Mouse (Mus musculus) limb, embryonic 14.5 days (tissue): ENCODE measurements around the gene Fam163b. TPM values are rescaled to one million over a fixed set of nuclear protein-coding genes. Genes with fewer than 3 reads are reported as not detected.

Experiments
- ATAC-seq: fragments of 200-750 bp; cut with Nextera tagmentation; 2 replicates; pipeline ENCODE4 v1.8.0; 2017; ENCODE audit warnings: low read depth, moderate number of reproducible peaks, moderate TSS enrichment; ENCODE audit not compliant: low FRiP score
- DNase-seq: peaks from one replicate; pipeline ENCODE4 v3.0.0-alpha.2; 2015; ENCODE audit warnings: low spot score
- H3K27ac ChIP-seq: fragments of 300-500 bp; sonication (generic); replicated peaks from 2 replicates; pipeline ENCODE4 v1.5.1; 2014; ENCODE audit warnings: low read depth, mild to moderate bottlenecking, low read length, moderate library complexity, mixed read lengths
- H3K27me3 ChIP-seq: fragments of 300-500 bp; sonication (generic); 2 replicates; pipeline ENCODE4 v1.6.1; 2014; ENCODE audit warnings: low read length, mixed read lengths; ENCODE audit not compliant: control insufficient read depth, insufficient read depth
- H3K36me3 ChIP-seq: fragments of 300-500 bp; sonication (generic); 2 replicates; pipeline ENCODE4 v1.6.1; 2014; ENCODE audit warnings: mild to moderate bottlenecking, low read length, moderate library complexity, mixed read lengths; ENCODE audit not compliant: control insufficient read depth, insufficient read depth
- H3K4me1 ChIP-seq: fragments of 300-500 bp; sonication (generic); 2 replicates; pipeline ENCODE4 v1.6.1; 2014; ENCODE audit warnings: antibody characterized with exemption, low read length, mixed read lengths; ENCODE audit not compliant: control insufficient read depth, insufficient read depth
- H3K4me2 ChIP-seq: fragments of 300-500 bp; sonication (generic); replicated peaks from 2 replicates; pipeline ENCODE4 v1.6.1; 2014; ENCODE audit warnings: low read depth, mild to moderate bottlenecking, low read length, moderate library complexity; ENCODE audit not compliant: severe bottlenecking
- H3K4me3 ChIP-seq: fragments of 300-500 bp; sonication (generic); replicated peaks from 2 replicates; pipeline ENCODE4 v1.5.1; 2014; ENCODE audit warnings: low read length
- H3K9ac ChIP-seq: fragments of 300-500 bp; sonication (generic); 2 replicates; pipeline ENCODE4 v1.6.1; 2014; ENCODE audit warnings: mild to moderate bottlenecking, low read depth, low read length, moderate library complexity; ENCODE audit not compliant: severe bottlenecking
- H3K9me3 ChIP-seq: fragments of 300-500 bp; sonication (generic); 2 replicates; pipeline ENCODE4 v1.6.1; 2016; ENCODE audit warnings: low read length; ENCODE audit not compliant: control insufficient read depth
- POLR2A ChIP-seq: fragments of 200-500 bp; IDR thresholded peaks from 2 replicates; pipeline ENCODE4 v1.8.0; 2012; ENCODE audit warnings: inconsistent platforms, mild to moderate bottlenecking, moderate library complexity, borderline replicate concordance; ENCODE audit not compliant: insufficient read depth, insufficient read length; ENCODE audit errors: extremely low read depth
- WGBS: fragments of 180-500 bp; shearing (Covaris S2); extraction: QIAGEN DNeasy Blood & Tissue Kit; methylation state at CpG from one replicate; pipeline ENCODE4 v1.1.7; 2014; 5-methylcytosine and 5-hydroxymethylcytosine counted together
- polyA plus RNA-seq, 2 experiments: library from polyadenylated mRNA; depleted of rRNA in 1 of 2; stranded (reverse) in 1 of 2; unstranded in 1 of 2; fragments of >200 nt; fragmentation: Nextera tagmentation in 1 of 2; extraction: Ambion mirVana in 1 of 2; gene quantifications; 2 replicates each; pipeline versions ENCODE4 v1.2.1 to v1.2.3; 2012 to 2014

The Fam163b gene
- polyA plus RNA-seq, 2 experiments = 0.30 to 0.68 TPM

- Histone ChIP-seq H3K27me3 (no peaks in the 10 kb centered on the region), H3K4me2 (no peak overlapping the region), H3K9ac (no peak overlapping the region), H3K27ac (peak overlapping the region; percentile 35; the same call in 1 of the 2 replicates), H3K9me3 (no peaks in the 10 kb centered on the region), H3K4me1 (peaks cover 41% of the 10 kb centered on the region), H3K4me3 (no peak overlapping the region), H3K36me3 (no peaks in the 10 kb centered on the region)
- no peak for DNase-seq
- 75% methylated on average over 4 of the region's 4 CpGs for WGBS
- no peak for TF ChIP-seq POLR2A
- no peak for ATAC-seq
These were observed 19.2 kb downstream of the Fam163b start for GRCm38 (mm10) chr2:27123121-27123520.

- DNase-seq = no peak
- TF ChIP-seq POLR2A = no peak
- H3K9ac ChIP-seq = no peak overlapping the region
- no peak overlapping the region for H3K4me3 ChIP-seq
- H3K9me3 ChIP-seq = no peaks in the 10 kb centered on the region
- peak; percentile 50 for ATAC-seq
- WGBS = 12% methylated on average over 9 of the region's 9 CpGs
- no peaks in the 10 kb centered on the region for H3K36me3 ChIP-seq
- peak overlapping the region; percentile 65 for H3K27ac ChIP-seq
- peaks cover 41% of the 10 kb centered on the region for H3K4me1 ChIP-seq
- H3K27me3 ChIP-seq = no peaks in the 10 kb centered on the region
- 0 out of 2 replicates have a peak overlapping the region, but pooled peaks have one; percentile 26 for H3K4me2 ChIP-seq
These were observed 19.7 kb downstream of the Fam163b start for GRCm38 (mm10) chr2:27122578-27122977.

DNA sequence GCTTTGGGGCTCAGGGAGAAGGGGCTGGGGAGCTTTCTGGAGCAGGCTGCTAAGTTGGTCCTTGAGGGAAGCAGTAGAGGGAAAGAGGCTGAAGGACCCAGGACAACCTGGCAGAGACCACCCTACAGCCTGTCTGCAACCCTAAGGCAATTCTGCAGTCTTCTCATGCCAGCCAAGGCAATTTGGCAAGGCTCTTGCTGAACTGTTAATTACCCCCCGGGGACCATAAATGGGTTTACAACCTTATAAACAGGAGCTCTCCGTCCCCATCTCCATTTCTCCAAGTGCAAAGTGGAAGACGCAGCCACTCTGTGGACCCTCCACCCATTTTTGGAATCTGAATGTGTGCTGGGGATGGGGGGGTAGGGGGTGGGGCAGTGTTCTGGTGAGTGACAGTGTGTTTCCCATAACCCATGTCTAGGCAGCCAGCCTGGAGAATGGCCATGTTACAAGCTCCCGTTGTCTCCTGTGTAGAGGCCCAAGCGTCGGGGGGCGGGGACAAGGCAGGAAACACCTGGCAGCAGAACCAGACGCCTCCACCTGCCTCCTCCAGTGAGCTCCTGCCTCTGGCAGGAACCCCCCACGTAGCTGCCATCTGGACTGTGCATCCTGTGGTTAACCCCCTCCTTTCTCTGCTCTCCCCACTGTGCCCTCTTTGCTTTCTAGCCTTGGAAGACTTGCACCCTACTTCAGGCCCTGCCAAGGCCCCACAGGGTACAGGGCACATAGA, 20.5 kb downstream of the Fam163b start:
- Histone ChIP-seq H3K9me3 (no peaks in the 10 kb centered on the region), H3K4me1 (peaks cover 41% of the 10 kb centered on the region), H3K36me3 (no peaks in the 10 kb centered on the region), H3K4me3 (no peak overlapping the region), H3K27me3 (no peaks in the 10 kb centered on the region), H3K4me2 (peak overlapping the region; percentile 26), H3K9ac (no peak overlapping the region), H3K27ac (peak overlapping the region; percentile 65)
- 0% methylated on average over 9 of the region's 9 CpGs for WGBS
- ATAC-seq (peak; percentile 78), DNase-seq (peak; percentile 73)
- TF ChIP-seq POLR2A = no peak

DNA sequence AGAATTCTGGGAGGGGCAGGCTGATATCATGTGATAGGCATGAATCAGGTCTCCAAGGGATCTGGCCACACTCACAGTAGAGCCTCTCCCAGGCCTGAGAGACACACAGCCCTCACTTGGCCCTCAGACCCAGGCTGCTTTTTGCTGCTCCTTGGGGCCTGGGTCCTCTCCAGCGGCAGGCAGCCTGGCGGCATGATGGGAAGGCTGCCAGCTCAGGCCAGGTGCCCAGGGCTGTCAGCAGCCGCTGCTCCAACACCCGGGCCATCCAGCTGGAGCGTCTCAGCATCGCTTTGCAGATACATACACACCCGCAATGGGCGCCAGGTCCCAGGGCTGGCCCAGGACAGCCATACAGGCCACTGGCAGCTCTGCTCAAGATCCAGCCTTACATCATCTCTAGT, 22.1 kb downstream of the Fam163b start:
- no peaks in the 10 kb centered on the region for H3K36me3 ChIP-seq
- H3K27ac ChIP-seq = no peak overlapping the region
- H3K4me1 ChIP-seq = peaks cover 41% of the 10 kb centered on the region
- H3K4me3 ChIP-seq = no peak overlapping the region
- TF ChIP-seq POLR2A = no peak
- H3K27me3 ChIP-seq = no peaks in the 10 kb centered on the region
- WGBS = 52% methylated on average over 8 of the region's 8 CpGs
- no peak overlapping the region for H3K4me2 ChIP-seq
- ATAC-seq (peak; percentile 28; the same call in 1 of the 2 replicates), DNase-seq (peak; percentile 21)
- no peak overlapping the region for H3K9ac ChIP-seq
- H3K9me3 ChIP-seq = no peaks in the 10 kb centered on the region

GRCm38 (mm10) chr2:27119766-27120165, 22.5 kb downstream of the Fam163b start:
- 83% methylated on average over 2 of the region's 2 CpGs for WGBS
- no peak for ATAC-seq
- H3K4me2 ChIP-seq = no peak overlapping the region
- H3K27me3 ChIP-seq = no peaks in the 10 kb centered on the region
- no peak overlapping the region for H3K4me3 ChIP-seq
- DNase-seq = no peak
- no peak overlapping the region for H3K27ac ChIP-seq
- no peaks in the 10 kb centered on the region for H3K9me3 ChIP-seq
- no peaks in the 10 kb centered on the region for H3K36me3 ChIP-seq
- H3K4me1 ChIP-seq = peaks cover 41% of the 10 kb centered on the region
- no peak for TF ChIP-seq POLR2A
- no peak overlapping the region for H3K9ac ChIP-seq
